Mouse (Mus musculus) ES-E14 (cell line): Measurements from ENCODE around the gene Rnf220.

ENCODE experiments used
- CHD2 ChIP-seq: IDR thresholded peaks from 2 replicates; pipeline ENCODE4 v1.6.1; 2014; ENCODE audit warnings: mild to moderate bottlenecking, low read depth, low read length, inconsistent platforms
- HCFC1 ChIP-seq: IDR thresholded peaks from 2 replicates; pipeline ENCODE4 v1.6.1; 2012; ENCODE audit warnings: low read length, inconsistent platforms, borderline replicate concordance; ENCODE audit not compliant: insufficient read depth
- MAFK ChIP-seq: IDR thresholded peaks from 2 replicates; pipeline ENCODE4 v1.6.1; 2014; ENCODE audit warnings: mild to moderate bottlenecking, low read depth, low read length, inconsistent platforms; ENCODE audit not compliant: insufficient read depth
- ZC3H11A ChIP-seq: IDR thresholded peaks from 2 replicates; pipeline ENCODE4 v1.6.1; 2012; ENCODE audit warnings: low read depth, mild to moderate bottlenecking, inconsistent platforms, low read length, borderline replicate concordance
- ZNF384 ChIP-seq: IDR thresholded peaks from 2 replicates; pipeline ENCODE4 v1.6.1; 2012; ENCODE audit warnings: low read depth, low read length, inconsistent platforms

GRCm38 (mm10) chr4:117489566-117489965 is 7.3 kb downstream of the Rnf220 start:
- TF ChIP-seq ZC3H11A: no peak
- TF ChIP-seq CHD2: no peak
- no peak for TF ChIP-seq HCFC1
- no peak for TF ChIP-seq ZNF384
- no peak for TF ChIP-seq MAFK
